Mouse (Mus musculus) stomach, embryonic 15.5 days (tissue): ENCODE measurements around the gene Ppcs. TPM values are rescaled to one million over a fixed set of nuclear protein-coding genes. Genes with fewer than 3 reads are reported as not detected.

Experiments used
- ATAC-seq: fragments of 200-750 bp; cut with Nextera tagmentation; 2 replicates; pipeline ENCODE4 v1.8.0; 2017; ENCODE audit warnings: low read depth, moderate number of reproducible peaks, moderate TSS enrichment; ENCODE audit not compliant: insufficient read depth, low FRiP score
- H3K27ac ChIP-seq: fragments of 300-500 bp; sonication (generic); 2 replicates; pipeline ENCODE4 v1.5.1; 2015; ENCODE audit warnings: mild to moderate bottlenecking, inconsistent platforms
- H3K27me3 ChIP-seq: fragments of 300-500 bp; sonication (generic); replicated peaks from 2 replicates; pipeline ENCODE4 v1.6.1; 2015; ENCODE audit warnings: inconsistent platforms
- H3K36me3 ChIP-seq: fragments of 300-500 bp; sonication (generic); 2 replicates; pipeline ENCODE4 v1.6.1; 2015; ENCODE audit warnings: inconsistent platforms
- H3K4me1 ChIP-seq: fragments of 300-500 bp; sonication (generic); 2 replicates; pipeline ENCODE4 v1.6.1; 2015; ENCODE audit warnings: inconsistent platforms
- H3K4me2 ChIP-seq: fragments of 300-500 bp; sonication (generic); 2 replicates; pipeline ENCODE4 v1.6.1; 2015; ENCODE audit warnings: mild to moderate bottlenecking, inconsistent platforms
- H3K4me3 ChIP-seq: fragments of 300-500 bp; sonication (generic); replicated peaks from 2 replicates; pipeline ENCODE4 v1.5.1; 2015; ENCODE audit warnings: inconsistent platforms
- H3K9ac ChIP-seq: fragments of 300-500 bp; sonication (generic); 2 replicates; pipeline ENCODE4 v1.6.1; 2015; ENCODE audit warnings: inconsistent platforms
- H3K9me3 ChIP-seq: fragments of 300-500 bp; sonication (generic); 2 replicates; pipeline ENCODE4 v1.6.1; 2016; ENCODE audit warnings: inconsistent platforms
- WGBS: fragments of 180-500 bp; shearing (Covaris S2); methylation state at CpG from one replicate; pipeline ENCODE4 v1.1.7; 2015; 5-methylcytosine and 5-hydroxymethylcytosine counted together
- polyA plus RNA-seq: library from polyadenylated mRNA; unstranded; fragments of >200 nt; fragmentation: Nextera tagmentation; extraction: Ambion mirVana; gene quantifications from 2 replicates; pipeline ENCODE4 v1.2.1, GENCODE M21; 2015

The Ppcs gene
- polyA plus RNA-seq, 1 experiment from 2014 or later, result 33.5 TPM

DNA sequence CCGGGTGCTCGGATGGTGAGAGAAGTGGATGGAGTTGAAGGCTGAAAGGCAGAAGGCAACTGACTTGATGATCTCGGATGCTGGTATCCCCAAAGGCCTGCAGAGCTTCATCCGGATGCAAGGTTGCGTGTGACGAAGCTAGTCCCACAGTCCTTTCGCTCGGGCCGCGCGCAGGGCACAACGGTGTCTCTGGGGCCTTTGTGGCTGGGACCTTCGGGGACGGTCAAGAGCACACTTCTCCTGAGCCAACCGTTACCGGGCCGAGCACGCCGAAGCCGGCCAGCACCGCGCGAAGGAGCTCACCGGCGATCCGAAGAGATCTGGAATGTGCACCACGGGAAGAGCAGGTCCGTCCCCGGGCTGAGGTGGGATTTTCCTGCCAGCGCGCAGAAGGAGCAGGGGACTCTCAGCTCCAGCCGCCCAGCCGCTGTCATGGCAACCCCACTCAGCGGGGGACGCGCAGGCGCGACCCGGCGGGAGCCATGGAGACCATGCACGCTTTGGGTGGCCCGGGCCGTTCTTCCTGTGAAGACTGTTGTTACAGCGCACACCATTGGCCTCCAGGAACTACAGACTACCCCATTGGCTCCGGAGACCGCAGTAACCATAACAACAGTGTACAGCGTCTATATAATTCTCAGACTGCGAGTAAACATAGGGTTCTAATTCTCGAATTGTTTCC, 7.0 kb downstream of the Ppcs start, which contains the start of gene Ccdc30:
Gene Ccdc30 (minus strand): TSS at position 450 of the 682 bp plus-strand sequence.
- H3K36me3 ChIP-seq, result no peaks in the 10 kb centered on the region
- 0 out of 2 replicates have a peak within 1 kb of the TSS, but pooled peaks have one; percentile 13 for H3K9ac ChIP-seq
- H3K4me3 ChIP-seq, result peak within 1 kb of the TSS; percentile 56
- no peaks in the 10 kb centered on the region for H3K9me3 ChIP-seq
- H3K27ac ChIP-seq, result no peak within 1 kb of the TSS
- peak within 1 kb of the TSS; percentile 91 for H3K4me2 ChIP-seq
- WGBS, result under 1% methylated on average over 49 of the region's 49 CpGs
- H3K27me3 ChIP-seq, result no peaks in the 10 kb centered on the region
- peak; percentile 99 for ATAC-seq
- H3K4me1 ChIP-seq, result peaks cover 11% of the 10 kb centered on the region

GRCm38 (mm10) chr4:119412791-119413190, 9.4 kb downstream of the Ppcs start:
- H3K36me3 ChIP-seq, result no peaks in the 10 kb centered on the region
- H3K4me1 ChIP-seq, result peaks cover 11% of the 10 kb centered on the region
- ATAC-seq, result peak; percentile 16; the same call in 1 of the 2 replicates
- no peaks in the 10 kb centered on the region for H3K9me3 ChIP-seq
- H3K9ac ChIP-seq, result no peak overlapping the region
- H3K4me3 ChIP-seq, result no peak overlapping the region
- no peaks in the 10 kb centered on the region for H3K27me3 ChIP-seq
- no peak overlapping the region for H3K4me2 ChIP-seq
- WGBS, result 41% methylated on average over 6 of the region's 6 CpGs
- H3K27ac ChIP-seq, result no peak overlapping the region

DNA sequence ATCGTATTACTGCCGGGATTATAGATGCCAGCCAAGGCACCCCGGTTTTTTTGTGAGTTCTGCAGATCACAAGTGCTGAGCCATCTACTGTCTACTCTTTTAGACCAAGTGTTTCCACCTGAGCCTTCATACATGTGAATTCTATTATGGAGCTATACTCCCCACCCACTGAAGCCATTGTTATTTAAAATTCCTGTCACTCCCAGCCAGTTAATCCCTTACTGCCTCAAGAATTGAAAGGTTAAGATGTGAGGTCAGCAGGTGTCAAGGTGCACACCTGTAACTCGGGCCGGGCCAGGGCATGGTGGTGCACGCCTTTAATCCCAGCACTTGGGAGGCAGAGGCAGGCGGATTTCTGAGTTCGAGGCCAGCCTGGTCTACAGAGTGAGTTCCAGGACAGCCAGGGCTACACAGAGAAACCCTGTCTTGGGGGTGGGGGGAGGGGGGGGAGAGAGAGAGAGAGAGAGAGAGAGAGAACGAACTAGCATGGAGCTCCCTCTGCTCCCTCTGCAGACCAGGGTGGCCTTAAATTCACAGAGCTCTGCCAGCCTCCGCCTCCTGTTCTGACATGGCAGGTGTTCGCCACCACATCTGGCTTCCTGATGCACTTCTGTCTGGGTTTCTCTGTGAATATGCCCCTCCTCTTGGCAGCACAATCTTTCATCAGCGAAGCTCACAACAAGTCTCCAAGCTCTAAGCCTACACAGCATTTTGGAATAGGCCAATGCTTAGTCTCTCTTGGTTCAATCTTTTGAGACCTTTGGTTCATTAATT, 10.2 kb downstream of the Ppcs start:
- H3K4me1 ChIP-seq, result peaks cover 11% of the 10 kb centered on the region
- WGBS, result 73% methylated on average over 12 of the region's 12 CpGs
- no peaks in the 10 kb centered on the region for H3K36me3 ChIP-seq
- H3K27me3 ChIP-seq, result no peaks in the 10 kb centered on the region
- no peak overlapping the region for H3K4me2 ChIP-seq
- H3K9ac ChIP-seq, result no peak overlapping the region
- no peaks in the 10 kb centered on the region for H3K9me3 ChIP-seq
- H3K4me3 ChIP-seq, result no peak overlapping the region
- no peak for ATAC-seq
- no peak overlapping the region for H3K27ac ChIP-seq

DNA sequence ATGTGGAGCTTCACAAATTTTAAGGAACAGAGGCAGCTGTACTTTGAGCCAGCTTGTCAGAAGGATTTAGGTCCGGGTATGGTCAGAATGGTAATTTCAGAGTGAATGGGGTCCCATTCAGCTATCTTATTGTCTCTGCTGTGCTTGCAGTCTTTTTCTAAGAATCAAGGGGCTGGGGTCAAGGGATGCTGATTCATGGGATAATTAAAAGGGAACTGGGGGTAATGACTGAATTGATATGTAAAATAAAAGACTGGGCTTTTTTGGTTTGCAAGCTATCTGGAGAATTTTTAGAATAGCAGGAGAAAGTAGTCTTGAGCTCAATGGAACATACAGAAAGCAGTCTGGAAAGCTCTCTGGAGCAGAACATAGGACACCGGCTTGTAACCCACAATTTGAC, 18.8 kb downstream of the Ppcs start:
- H3K4me3 ChIP-seq, result no peak overlapping the region
- H3K27me3 ChIP-seq, result no peaks in the 10 kb centered on the region
- no peaks in the 10 kb centered on the region for H3K9me3 ChIP-seq
- H3K9ac ChIP-seq, result no peak overlapping the region
- H3K4me1 ChIP-seq, result no peaks in the 10 kb centered on the region
- WGBS, result 92% methylated on average over 2 of the region's 2 CpGs
- no peak overlapping the region for H3K4me2 ChIP-seq
- no peak for ATAC-seq
- no peaks in the 10 kb centered on the region for H3K36me3 ChIP-seq
- H3K27ac ChIP-seq, result no peak overlapping the region

- Histone ChIP-seq H3K4me3 (no peak overlapping the region), H3K36me3 (no peaks in the 10 kb centered on the region), H3K4me2 (no peak overlapping the region), H3K9ac (no peak overlapping the region), H3K4me1 (no peaks in the 10 kb centered on the region), H3K27me3 (no peaks in the 10 kb centered on the region), H3K9me3 (no peaks in the 10 kb centered on the region), H3K27ac (no peak overlapping the region)
- 68% methylated on average over 7 of the region's 7 CpGs for WGBS
- no peak for ATAC-seq
Measured at GRCm38 (mm10) chr4:119400896-119401295, 21.3 kb downstream of the Ppcs start.

DNA sequence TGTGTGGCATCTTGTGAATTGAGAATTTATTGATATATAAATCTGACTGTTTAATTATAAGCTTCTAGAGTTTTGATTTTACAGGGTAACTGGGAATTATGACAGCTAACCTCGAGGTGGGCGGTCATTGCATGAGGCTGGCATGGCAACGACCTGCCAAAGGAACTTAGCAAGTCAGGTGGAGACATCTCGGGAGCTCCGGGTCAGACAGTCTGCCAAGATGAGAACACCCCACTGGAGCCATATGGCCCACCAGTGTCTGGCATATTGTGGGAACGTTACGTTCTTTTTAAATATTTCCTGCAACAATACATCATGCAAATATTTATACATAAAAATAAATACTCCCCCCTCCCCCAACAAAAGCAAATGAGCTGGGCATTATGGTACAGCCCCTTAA, 23.5 kb downstream of the Ppcs start:
- Histone ChIP-seq H3K4me1 (no peaks in the 10 kb centered on the region), H3K36me3 (no peaks in the 10 kb centered on the region), H3K27me3 (no peaks in the 10 kb centered on the region), H3K9ac (no peak overlapping the region), H3K4me3 (no peak overlapping the region), H3K9me3 (no peaks in the 10 kb centered on the region), H3K4me2 (no peak overlapping the region), H3K27ac (no peak overlapping the region)
- WGBS, result 76% methylated on average over 7 of the region's 7 CpGs
- ATAC-seq, result no peak

GRCm38 (mm10) chr4:119390369-119390768, 31.9 kb downstream of the Ppcs start:
- no peak for ATAC-seq
- Histone ChIP-seq H3K36me3 (no peaks in the 10 kb centered on the region), H3K4me2 (no peak overlapping the region), H3K4me1 (no peaks in the 10 kb centered on the region), H3K4me3 (no peak overlapping the region), H3K9me3 (no peaks in the 10 kb centered on the region), H3K27ac (no peak overlapping the region), H3K27me3 (no peaks in the 10 kb centered on the region), H3K9ac (no peak overlapping the region)
- WGBS, result 86% methylated on average over 1 of the region's 1 CpGs

DNA sequence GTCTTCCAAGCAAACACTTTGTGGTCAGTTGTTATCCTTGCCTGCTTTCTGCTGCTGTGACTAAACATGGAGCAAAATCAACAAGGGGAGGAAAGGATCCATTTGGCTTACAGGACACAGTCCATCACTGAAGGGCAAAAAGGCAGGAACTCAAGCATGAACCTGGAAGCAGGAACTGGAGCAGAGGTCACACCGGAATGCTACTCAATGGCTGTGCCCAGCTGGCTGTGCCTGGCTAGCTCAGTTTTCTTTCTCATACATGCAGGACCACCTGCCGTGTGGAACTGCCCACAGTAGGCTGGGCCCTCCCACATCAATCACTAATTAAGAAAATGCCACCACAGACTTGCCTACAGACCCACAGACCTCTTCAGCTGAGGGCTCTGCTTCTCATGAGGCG, 33.0 kb downstream of the Ppcs start:
- H3K27me3 ChIP-seq, result no peaks in the 10 kb centered on the region
- no peak overlapping the region for H3K9ac ChIP-seq
- H3K9me3 ChIP-seq, result no peaks in the 10 kb centered on the region
- no peak overlapping the region for H3K4me2 ChIP-seq
- H3K27ac ChIP-seq, result no peak overlapping the region
- H3K36me3 ChIP-seq, result no peaks in the 10 kb centered on the region
- WGBS, result 66% methylated on average over 3 of the region's 3 CpGs
- no peak overlapping the region for H3K4me3 ChIP-seq
- no peak for ATAC-seq
- H3K4me1 ChIP-seq, result no peaks in the 10 kb centered on the region

GRCm38 (mm10) chr4:119381471-119382190, 40.6 kb downstream of the Ppcs start:
- H3K4me3 ChIP-seq, result no peak overlapping the region
- WGBS, result 69% methylated on average over 7 of the region's 7 CpGs
- H3K27ac ChIP-seq, result no peak overlapping the region

DNA sequence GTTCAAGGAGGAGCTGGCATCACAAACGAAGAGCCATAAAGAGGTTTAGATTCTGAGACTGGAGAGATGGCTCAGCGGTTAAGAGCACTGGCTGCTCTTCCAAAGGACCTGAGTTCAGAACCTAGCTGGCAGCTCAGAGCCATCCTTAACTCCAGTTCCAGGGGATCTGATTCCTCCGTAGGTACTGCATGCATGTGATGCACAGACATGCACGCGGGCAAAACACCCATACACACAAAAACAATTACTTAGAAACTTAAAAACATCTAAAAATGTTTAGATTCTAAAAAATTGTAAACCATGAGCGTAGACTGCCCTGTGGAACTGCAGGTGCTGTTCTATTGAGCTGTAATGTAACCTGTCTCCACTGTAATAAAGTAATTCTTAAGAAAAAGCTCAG, 52.8 kb downstream of the Ppcs start:
- no peak overlapping the region for H3K27ac ChIP-seq
- H3K4me3 ChIP-seq, result no peak overlapping the region
- H3K9me3 ChIP-seq, result no peaks in the 10 kb centered on the region
- no peak overlapping the region for H3K4me2 ChIP-seq
- H3K36me3 ChIP-seq, result no peaks in the 10 kb centered on the region
- no peaks in the 10 kb centered on the region for H3K27me3 ChIP-seq
- 88% methylated on average over 6 of the region's 6 CpGs for WGBS
- H3K4me1 ChIP-seq, result no peaks in the 10 kb centered on the region
- H3K9ac ChIP-seq, result no peak overlapping the region
- ATAC-seq, result no peak

More at GRCm38 (mm10) chr4:119381471-119382190, 40.6 kb downstream of the Ppcs start:
- Histone ChIP-seq H3K27me3 (no peaks in the 10 kb centered on the region), H3K4me1 (no peaks in the 10 kb centered on the region), H3K9me3 (no peaks in the 10 kb centered on the region), H3K4me2 (no peak overlapping the region), H3K36me3 (no peaks in the 10 kb centered on the region), H3K9ac (no peak overlapping the region)
- ATAC-seq, result no peak
